Mouse (Mus musculus) spleen, postnatal 0 days (tissue): ENCODE measurements around the gene Olfr1328. TPM values are rescaled to one million over a fixed set of nuclear protein-coding genes. Genes with fewer than 3 reads are reported as not detected.

ENCODE experiments used
- polyA plus RNA-seq: library from polyadenylated mRNA; unstranded; fragments of >200 nt; fragmentation: Nextera tagmentation; extraction: Ambion mirVana; gene quantifications from 2 replicates; pipeline ENCODE4 v1.2.1, GENCODE M21; 2015

Gene Olfr1328
- polyA plus RNA-seq = not detected in 2 replicates

GRCm38 (mm10) chr4:118938512-118938911 is at the start of gene Olfr1328:
Gene Olfr1328, minus strand, starts transcription at chr4:118938612.

GRCm38 (mm10) chr4:118961141-118961628 is 22.8 kb upstream of the Olfr1328 start, which contains the start of gene Lao1:
Gene Lao1, plus strand, starts transcription at chr4:118961578.

DNA sequence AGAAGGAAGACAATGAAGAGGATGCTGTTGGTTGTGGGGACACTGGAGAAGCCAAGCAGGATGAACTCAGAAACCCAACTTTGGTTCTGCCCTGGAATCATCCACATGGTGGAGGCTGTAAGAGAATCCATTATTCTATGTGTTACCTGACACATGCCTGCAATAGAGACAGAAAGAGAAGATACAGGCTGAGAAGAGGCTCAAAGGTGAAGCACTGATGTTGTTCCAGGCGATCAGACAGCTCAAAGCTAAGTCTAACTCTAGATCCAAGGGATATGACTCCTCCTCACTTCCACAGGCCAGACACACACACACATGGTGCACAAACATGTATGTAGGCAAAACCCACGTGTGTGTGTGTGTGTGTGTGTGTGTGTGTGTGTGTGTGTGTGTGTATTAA is 21.0 kb downstream of the Olfr1328 start, which contains the start of gene Olfr1329:
Gene Olfr1329, minus strand, starts transcription at position 101 of the 400 bp plus-strand sequence.

GRCm38 (mm10) chr4:118888297-118888696 is 50.1 kb downstream of the Olfr1328 start, which contains the start of gene Olfr1330:
Gene Olfr1330, plus strand, starts transcription at chr4:118888597.

Other genes starting within 250 kb of the Olfr1328 start
- not detected in 2 replicates for gene Olfr1342, start 245.9 kb downstream of the Olfr1328 start, polyA plus RNA-seq
- gene Olfr1341, start 235.1 kb downstream of the Olfr1328 start, polyA plus RNA-seq = not detected in 2 replicates
- not detected in 2 replicates for gene Olfr1340, start 218.5 kb downstream of the Olfr1328 start, polyA plus RNA-seq
- gene Olfr1339, start 206.4 kb downstream of the Olfr1328 start, polyA plus RNA-seq = not detected in 2 replicates
- not detected in 2 replicates for gene Olfr1338, start 179.9 kb downstream of the Olfr1328 start, polyA plus RNA-seq
- gene Olfr1337, start 156.0 kb downstream of the Olfr1328 start, polyA plus RNA-seq = not detected in 2 replicates
- gene Olfr1335, start 128.7 kb downstream of the Olfr1328 start, polyA plus RNA-seq = not detected in 2 replicates
- gene Olfr1333, start 102.3 kb downstream of the Olfr1328 start, polyA plus RNA-seq = not detected in 2 replicates
- gene Olfr1331, start 74.0 kb downstream of the Olfr1328 start, polyA plus RNA-seq = not detected in 2 replicates
- gene Olfr1330, start 50.0 kb downstream of the Olfr1328 start, polyA plus RNA-seq = not detected in 2 replicates
- not detected in 2 replicates for gene Olfr1329, start 21.1 kb downstream of the Olfr1328 start, polyA plus RNA-seq
- not detected in 2 replicates for gene Lao1, start 23.0 kb upstream of the Olfr1328 start, polyA plus RNA-seq
- 25.6 and 28.5 TPM in 2 replicates for gene Slc2a1, start 170.1 kb upstream of the Olfr1328 start, polyA plus RNA-seq
- gene Zfp691, start 235.6 kb upstream of the Olfr1328 start, polyA plus RNA-seq = 3.8 and 5.5 TPM in 2 replicates